In the genomic region with DNA sequence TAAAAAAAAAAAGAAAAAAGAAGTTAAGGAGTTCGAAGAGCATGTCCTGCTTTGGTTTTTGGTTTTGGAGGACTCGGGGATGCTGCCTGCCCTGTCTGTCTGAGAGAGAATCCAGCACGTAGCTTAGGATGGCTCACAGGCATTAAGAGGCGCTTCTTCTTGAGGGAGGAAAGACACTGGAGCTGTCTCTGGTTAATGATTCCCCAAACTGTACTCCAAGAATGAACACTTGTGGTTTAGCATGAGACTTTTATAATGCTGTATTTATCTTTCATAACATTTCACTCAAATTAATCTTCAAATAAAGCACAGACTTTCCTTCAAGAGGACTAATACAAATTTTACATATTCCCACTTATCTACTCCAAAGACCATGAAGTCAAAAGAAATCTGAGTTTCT, we compare ENCODE assay signal across 20 mouse cellular contexts. TPM values are rescaled to one million over a fixed set of nuclear protein-coding genes. Genes with fewer than 3 reads are reported as not detected.
DNase-seq lines count a peak whose midpoint lies in the region; ATAC-seq and TF ChIP-seq lines count a peak whose summit lies in the region.
"Had no signal": no experiment of that assay in that cellular context is flagged by ENCODE, and none has a peak within 500 bp of the region (broad histone marks: within the 10 kb centered on the region; RNA-seq: fewer than 3 reads in every experiment).

No protein-coding gene starts in this region.

- H3K4me3 ChIP-seq in heart, embryonic 13.5 days: no peak overlapping the region
- H3K4me3 ChIP-seq in heart, adult 2 months: no peak overlapping the region
- H3K4me3 ChIP-seq in kidney, adult 2 months (ENCODE audit: insufficient read depth, low read depth, low read length): no peak overlapping the region
- H3K4me3 ChIP-seq in liver, adult 2 months (ENCODE audit: insufficient read depth, low read depth, low read length): no peak overlapping the region
- H3K4me3 ChIP-seq in liver, embryonic 12.5 days: no peak overlapping the region
- no peak overlapping the region for H3K4me3 ChIP-seq in hindbrain, postnatal 0 days (ENCODE audit: low read length)
- H3K4me3 ChIP-seq: embryonic facial prominence, embryonic 10.5 days; embryonic facial prominence, embryonic 12.5 days; forebrain, embryonic 13.5 days; forebrain, embryonic 15.5 days had no signal

- no peaks in the 10 kb centered on the region for H3K27me3 ChIP-seq in heart, embryonic 13.5 days (replicated peaks)
- H3K27me3 ChIP-seq in heart, adult 2 months (ENCODE audit: control insufficient read depth, insufficient read depth, low read length): no peaks in the 10 kb centered on the region
- H3K27me3 ChIP-seq in kidney, adult 2 months (replicated peaks; ENCODE audit: control insufficient read depth, insufficient read depth, low read length): no peaks in the 10 kb centered on the region
- no peaks in the 10 kb centered on the region for H3K27me3 ChIP-seq in liver, adult 2 months (ENCODE audit: control insufficient read depth, insufficient read depth, low read length)
- no peaks in the 10 kb centered on the region for H3K27me3 ChIP-seq in liver, embryonic 12.5 days (replicated peaks)
- no peaks in the 10 kb centered on the region for H3K27me3 ChIP-seq in hindbrain, postnatal 0 days (ENCODE audit: insufficient read depth, low read length)
- H3K27me3 ChIP-seq: embryonic facial prominence, embryonic 12.5 days; forebrain, embryonic 13.5 days; forebrain, embryonic 15.5 days had no signal

- peaks cover 3% of the 10 kb centered on the region; the same call in 1 of the 2 replicates for H3K36me3 ChIP-seq in heart, embryonic 13.5 days
- H3K36me3 ChIP-seq in heart, adult 2 months (ENCODE audit: control insufficient read depth, insufficient read depth, low read length): peaks cover 21% of the 10 kb centered on the region
- H3K36me3 ChIP-seq in kidney, adult 2 months (ENCODE audit: control insufficient read depth, insufficient read depth, low read length): no peaks in the 10 kb centered on the region
- H3K36me3 ChIP-seq in liver, adult 2 months (ENCODE audit: control insufficient read depth, insufficient read depth, low read length): no peaks in the 10 kb centered on the region
- H3K36me3 ChIP-seq in liver, embryonic 12.5 days: no peaks in the 10 kb centered on the region
- H3K36me3 ChIP-seq in hindbrain, postnatal 0 days (ENCODE audit: insufficient read depth, low read length): no peaks in the 10 kb centered on the region
- H3K36me3 ChIP-seq: embryonic facial prominence, embryonic 12.5 days; forebrain, embryonic 15.5 days had no signal

- H3K4me2 ChIP-seq in heart, embryonic 13.5 days: no peak overlapping the region
- no peak overlapping the region for H3K4me2 ChIP-seq in liver, embryonic 12.5 days
- H3K4me2 ChIP-seq in hindbrain, postnatal 0 days (ENCODE audit: low read depth, low read length): no peak overlapping the region
- H3K4me2 ChIP-seq: embryonic facial prominence, embryonic 12.5 days; forebrain, embryonic 13.5 days; forebrain, embryonic 15.5 days had no signal

- DNase-seq in heart, adult 2 months: no peak
- DNase-seq in kidney, adult 2 months: peak; percentile 59
- DNase-seq in kidney, postnatal 4 days: no peak
- DNase-seq in liver, adult 2 months (ENCODE audit: extremely low read depth, low read depth, low spot score): peak; percentile 54
- DNase-seq in hindbrain, postnatal 0 days (ENCODE audit: low spot score): no peak
- DNase-seq: adrenal gland, adult 8-10 months; adrenal gland, postnatal 14 days; adrenal gland, postnatal 36 days; cerebellum, adult 11-12 months; cerebellum, adult 2 months; cerebellum, adult 9-10 months; cerebellum, postnatal 10 days; cerebellum, postnatal 25 days had no signal

- WGBS in heart, embryonic 13.5 days: 77% methylated on average over 4 of the region's 4 CpGs
- WGBS in heart, adult 2 months: 57% methylated on average over 4 of the region's 4 CpGs
- 43% methylated on average over 4 of the region's 4 CpGs for WGBS in kidney, adult 2 months
- WGBS in liver, adult 2 months: 38% methylated on average over 4 of the region's 4 CpGs
- 81% methylated on average over 4 of the region's 4 CpGs for WGBS in liver, embryonic 12.5 days (ENCODE audit: insufficient replicate concordance)
- WGBS in hindbrain, postnatal 0 days: 89% methylated on average over 4 of the region's 4 CpGs

- no peak for TF ChIP-seq CTCF in heart, adult 2 months (IDR thresholded peaks at IDR 0.05)
- TF ChIP-seq CTCF in kidney, adult 2 months (conservative IDR thresholded peaks at IDR 0.05; ENCODE audit: insufficient read depth, insufficient read length, low read depth, low read length): no peak
- no peak for TF ChIP-seq CTCF in liver, adult 2 months (IDR thresholded peaks at IDR 0.05; ENCODE audit: low read depth, low read length)
- TF ChIP-seq CTCF in hindbrain, postnatal 0 days (IDR thresholded peaks at IDR 0.05; ENCODE audit: low read depth): no peak

- 0 out of 2 replicates have a peak overlapping the region, but pooled peaks have one; percentile 4 for H3K9ac ChIP-seq in heart, embryonic 13.5 days
- no peak overlapping the region for H3K9ac ChIP-seq in heart, adult 2 months (ENCODE audit: low read depth, low read length)
- no peak overlapping the region for H3K9ac ChIP-seq in liver, adult 2 months (ENCODE audit: low read depth, low read length)
- no peak overlapping the region for H3K9ac ChIP-seq in liver, embryonic 12.5 days
- no peak overlapping the region for H3K9ac ChIP-seq in hindbrain, postnatal 0 days (replicated peaks; ENCODE audit: low read length)
- H3K9ac ChIP-seq: embryonic facial prominence, embryonic 12.5 days; forebrain, embryonic 13.5 days; forebrain, embryonic 15.5 days had no signal

- no peak overlapping the region for H3K27ac ChIP-seq in heart, embryonic 13.5 days (replicated peaks)
- no peak overlapping the region for H3K27ac ChIP-seq in heart, adult 2 months
- no peak overlapping the region for H3K27ac ChIP-seq in kidney, adult 2 months (ENCODE audit: insufficient read depth, low read depth, low read length)
- no peak overlapping the region for H3K27ac ChIP-seq in liver, adult 2 months (replicated peaks; ENCODE audit: insufficient read depth, low read depth, low read length)
- no peak overlapping the region for H3K27ac ChIP-seq in liver, embryonic 12.5 days
- H3K27ac ChIP-seq in hindbrain, postnatal 0 days: no peak overlapping the region
- H3K27ac ChIP-seq: embryonic facial prominence, embryonic 10.5 days; embryonic facial prominence, embryonic 12.5 days; forebrain, embryonic 13.5 days; forebrain, embryonic 15.5 days had no signal

- no peaks in the 10 kb centered on the region for H3K9me3 ChIP-seq in heart, embryonic 13.5 days
- no peaks in the 10 kb centered on the region for H3K9me3 ChIP-seq in liver, embryonic 12.5 days (replicated peaks)
- no peaks in the 10 kb centered on the region for H3K9me3 ChIP-seq in hindbrain, postnatal 0 days (ENCODE audit: low read length)
- H3K9me3 ChIP-seq: embryonic facial prominence, embryonic 10.5 days; embryonic facial prominence, embryonic 12.5 days; forebrain, embryonic 13.5 days; forebrain, embryonic 15.5 days had no signal

- TF ChIP-seq EP300 in heart, adult 2 months (IDR thresholded peaks at IDR 0.05; ENCODE audit: insufficient read depth, low read depth, low read length): no peak

- H3K79me2 ChIP-seq in heart, adult 2 months (replicated peaks; ENCODE audit: control insufficient read depth, insufficient read depth, low read length): peaks cover 8% of the 10 kb centered on the region
- H3K79me2 ChIP-seq in liver, adult 2 months (ENCODE audit: control insufficient read depth, insufficient read depth, low read length): peaks cover 19% of the 10 kb centered on the region

- H3K4me1 ChIP-seq in heart, embryonic 13.5 days: peaks cover 64% of the 10 kb centered on the region
- H3K4me1 ChIP-seq in heart, adult 2 months (ENCODE audit: control insufficient read depth, insufficient read depth, low read length): peaks cover 14% of the 10 kb centered on the region
- H3K4me1 ChIP-seq in kidney, adult 2 months (ENCODE audit: control insufficient read depth, insufficient read depth, low read length): peaks cover 24% of the 10 kb centered on the region
- peaks cover 16% of the 10 kb centered on the region for H3K4me1 ChIP-seq in liver, adult 2 months (ENCODE audit: control insufficient read depth, insufficient read depth, low read length)
- peaks cover 33% of the 10 kb centered on the region for H3K4me1 ChIP-seq in liver, embryonic 12.5 days
- H3K4me1 ChIP-seq in hindbrain, postnatal 0 days (ENCODE audit: insufficient read depth, low read length): peaks cover 5% of the 10 kb centered on the region; the same call in 1 of the 2 replicates
- H3K4me1 ChIP-seq: embryonic facial prominence, embryonic 10.5 days; embryonic facial prominence, embryonic 12.5 days; forebrain, embryonic 13.5 days; forebrain, embryonic 15.5 days had no signal

- TF ChIP-seq POLR2A in heart, adult 2 months (IDR thresholded peaks at IDR 0.05; ENCODE audit: insufficient read depth, low read depth, low read length): no peak
- TF ChIP-seq POLR2A in kidney, adult 2 months (IDR thresholded peaks at IDR 0.05; ENCODE audit: low read depth, low read length): no peak
- no peak for TF ChIP-seq POLR2A in liver, adult 2 months (IDR thresholded peaks at IDR 0.05; ENCODE audit: extremely low read depth, insufficient read depth, low read length)

- no peak for ATAC-seq in heart, embryonic 13.5 days (ENCODE audit: extremely low read depth, insufficient number of reproducible peaks, low FRiP score, low TSS enrichment)
- ATAC-seq in liver, embryonic 12.5 days: no peak
- no peak for ATAC-seq in hindbrain, postnatal 0 days
- ATAC-seq: activated CD4-positive, CD25-positive, alpha-beta regulatory T cell, adult 4 months; forebrain, embryonic 13.5 days; forebrain, embryonic 15.5 days had no signal

- intact Hi-C loops in heart, adult 2 months (cut with DNase I): no loop called here

RNA-seq across cellular contexts. Expression of gene Hipk3, which starts 15.2 kb away (rescaled TPM):
- 29.9 and 30.6 TPM in 2 replicates for polyA plus RNA-seq in heart, embryonic 13.5 days (2015; fragmentation: Nextera tagmentation; extraction: Ambion mirVana)
- total RNA-seq in heart, adult 2 months (2021): 100 to 1,000 TPM; 206 to 229 TPM
- polyA plus RNA-seq in heart, adult 2 months (2012; rRNA removed): 66.9 and 147 TPM in 2 replicates
- polyA plus RNA-seq in kidney, adult 2 months (2012; rRNA removed): 34.4 and 37.5 TPM in 2 replicates
- total RNA-seq in liver, adult 2 months (2014; rRNA removed): 41.0 and 52.2 TPM in 2 replicates
- 14.9 and 17.9 TPM in 2 replicates for polyA plus RNA-seq in liver, adult 2 months (2012; rRNA removed)
- 14.0 and 15.1 TPM in 2 replicates for polyA plus RNA-seq in liver, embryonic 12.5 days (2016; fragmentation: Nextera tagmentation; extraction: Ambion mirVana)
- 42.4 and 58.0 TPM in 2 replicates for total RNA-seq in hindbrain, postnatal 0 days (2014; rRNA removed)
- 5.6 and 6.6 TPM in 2 replicates for polyA plus RNA-seq in hindbrain, postnatal 0 days (2015; fragmentation: Nextera tagmentation; extraction: Ambion mirVana)

Comparison
In these comparisons a context has a peak if more than half of its experiments do, and no peak if none do; other contexts are left out.
1. DNase-seq: peak in kidney, adult 2 months (single experiment) and liver, adult 2 months (single experiment); none in heart, adult 2 months (0 of 2), kidney, postnatal 4 days (0 of 2) and hindbrain, postnatal 0 days (single experiment).